Mouse (Mus musculus) lung, postnatal 0 days (tissue): ENCODE measurements around the gene Stmn1. TPM values are rescaled to one million over a fixed set of nuclear protein-coding genes. Genes with fewer than 3 reads are reported as not detected.

Experiments used
- ATAC-seq: fragments of 200-750 bp; cut with Nextera tagmentation; 2 replicates; pipeline ENCODE4 v1.8.0; 2017; ENCODE audit warnings: moderate library complexity
- DNase-seq: peaks from one replicate; pipeline ENCODE4 v3.0.0-alpha.2; 2016; ENCODE audit warnings: low spot score
- H3K27ac ChIP-seq: fragments of 300-500 bp; sonication (generic); 2 replicates; pipeline ENCODE4 v1.5.1; 2014; ENCODE audit warnings: antibody characterized with exemption, mild to moderate bottlenecking, low read length, mixed read lengths
- H3K27me3 ChIP-seq: fragments of 300-500 bp; sonication (generic); replicated peaks from 2 replicates; pipeline ENCODE4 v1.6.1; 2014; ENCODE audit warnings: low read length, mixed read lengths; ENCODE audit not compliant: insufficient read depth
- H3K36me3 ChIP-seq: fragments of 300-500 bp; sonication (generic); 2 replicates; pipeline ENCODE4 v1.6.1; 2014; ENCODE audit warnings: low read length, mixed read lengths; ENCODE audit not compliant: insufficient read depth
- H3K4me1 ChIP-seq: fragments of 300-500 bp; sonication (generic); 2 replicates; pipeline ENCODE4 v1.6.1; 2014; ENCODE audit warnings: antibody characterized with exemption, low read depth, low read length, mixed read lengths; ENCODE audit not compliant: insufficient read depth
- H3K4me2 ChIP-seq: fragments of 300-500 bp; sonication (generic); replicated peaks from 2 replicates; pipeline ENCODE4 v1.6.1; 2014; ENCODE audit warnings: low read depth, mild to moderate bottlenecking, low read length, moderate library complexity, mixed read lengths
- H3K4me3 ChIP-seq: fragments of 300-500 bp; sonication (generic); 2 replicates; pipeline ENCODE4 v1.5.1; 2014; ENCODE audit warnings: low read depth, low read length
- H3K9ac ChIP-seq: fragments of 300-500 bp; sonication (generic); replicated peaks from 2 replicates; pipeline ENCODE4 v1.6.1; 2014; ENCODE audit warnings: low read depth, mild to moderate bottlenecking
- H3K9me3 ChIP-seq: fragments of 300-500 bp; sonication (generic); 2 replicates; pipeline ENCODE4 v1.6.1; 2016; ENCODE audit warnings: low read length, mixed read lengths
- CTCF ChIP-seq: IDR thresholded peaks from 2 replicates; pipeline ENCODE4 v1.5.1; 2016; ENCODE audit warnings: antibody characterized with exemption, mild to moderate bottlenecking
- EP300 ChIP-seq: IDR thresholded peaks from 2 replicates; pipeline ENCODE4 v1.6.1; 2016; ENCODE audit warnings: antibody characterized with exemption, mild to moderate bottlenecking, control low read depth
- WGBS: fragments of 180-500 bp; shearing (Covaris S2); extraction: QIAGEN DNeasy Blood & Tissue Kit; methylation state at CpG from one replicate; pipeline ENCODE4 v1.1.7; 2014; 5-methylcytosine and 5-hydroxymethylcytosine counted together
- polyA plus RNA-seq: library from polyadenylated mRNA; unstranded; fragments of >200 nt; fragmentation: Nextera tagmentation; extraction: Ambion mirVana; gene quantifications from 2 replicates; pipeline ENCODE4 v1.2.1, GENCODE M21; 2015

Stmn1 gene
- polyA plus RNA-seq, 1 experiment from 2014 or later, result 260 TPM

DNA sequence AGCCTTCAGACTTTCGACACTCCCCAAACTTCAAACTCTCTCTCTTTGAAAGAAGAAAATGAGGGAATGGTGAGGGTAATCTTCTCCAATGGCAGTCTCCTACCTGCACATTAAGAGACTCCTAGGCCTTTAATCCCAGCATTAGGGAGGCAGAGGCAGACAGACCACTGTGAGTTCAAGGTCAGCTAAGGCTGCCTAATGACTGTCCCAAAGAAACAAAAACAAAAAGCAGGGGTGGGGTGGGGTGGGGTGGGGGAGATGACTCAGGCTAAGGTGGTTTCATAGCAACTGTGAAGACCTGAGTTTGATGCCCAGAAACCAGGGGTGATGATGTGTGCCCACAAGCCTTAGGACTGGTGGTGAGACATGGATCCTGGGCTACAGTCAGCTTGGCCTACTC is 22.6 kb upstream of the Stmn1 start:
- no peak overlapping the region for H3K4me3 ChIP-seq
- TF ChIP-seq CTCF (no peak), EP300 (no peak)
- no peaks in the 10 kb centered on the region for H3K9me3 ChIP-seq
- H3K27ac ChIP-seq, result no peak overlapping the region
- DNase-seq, result no peak
- 20% methylated on average over 1 of the region's 1 CpGs for WGBS
- H3K36me3 ChIP-seq, result no peaks in the 10 kb centered on the region
- H3K27me3 ChIP-seq, result no peaks in the 10 kb centered on the region
- no peaks in the 10 kb centered on the region for H3K4me1 ChIP-seq
- no peak for ATAC-seq
- H3K9ac ChIP-seq, result no peak overlapping the region
- no peak overlapping the region for H3K4me2 ChIP-seq

DNA sequence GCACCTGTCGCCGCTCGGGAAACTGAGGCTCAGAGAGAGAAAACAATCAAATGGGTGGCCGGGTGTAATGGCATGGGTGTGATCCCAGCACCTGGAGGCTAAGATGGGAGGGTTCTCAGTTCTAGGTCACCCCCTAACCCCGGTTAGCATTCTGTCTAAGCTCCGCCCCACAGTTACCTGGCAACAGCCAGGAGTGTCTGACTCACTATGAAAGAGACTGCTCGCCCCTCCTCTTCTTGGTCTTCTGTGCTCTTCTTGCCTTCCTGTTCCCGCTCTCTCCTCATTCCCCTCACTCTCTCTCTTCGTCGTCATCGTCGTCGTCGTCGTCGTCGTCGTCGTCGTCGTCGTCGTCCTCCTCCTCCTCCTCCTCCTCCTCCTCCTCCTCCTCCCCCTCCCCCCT is 20.2 kb upstream of the Stmn1 start:
- Histone ChIP-seq H3K36me3 (no peaks in the 10 kb centered on the region), H3K4me2 (0 out of 2 replicates have a peak overlapping the region, but pooled peaks have one; percentile 8), H3K4me1 (no peaks in the 10 kb centered on the region), H3K9ac (no peak overlapping the region), H3K27ac (no peak overlapping the region), H3K9me3 (no peaks in the 10 kb centered on the region), H3K27me3 (no peaks in the 10 kb centered on the region), H3K4me3 (no peak overlapping the region)
- WGBS, result 48% methylated on average over 18 of the region's 23 CpGs
- DNase-seq (peak; percentile 48), ATAC-seq (peak; percentile 62)
- TF ChIP-seq CTCF (no peak), EP300 (no peak)

DNA sequence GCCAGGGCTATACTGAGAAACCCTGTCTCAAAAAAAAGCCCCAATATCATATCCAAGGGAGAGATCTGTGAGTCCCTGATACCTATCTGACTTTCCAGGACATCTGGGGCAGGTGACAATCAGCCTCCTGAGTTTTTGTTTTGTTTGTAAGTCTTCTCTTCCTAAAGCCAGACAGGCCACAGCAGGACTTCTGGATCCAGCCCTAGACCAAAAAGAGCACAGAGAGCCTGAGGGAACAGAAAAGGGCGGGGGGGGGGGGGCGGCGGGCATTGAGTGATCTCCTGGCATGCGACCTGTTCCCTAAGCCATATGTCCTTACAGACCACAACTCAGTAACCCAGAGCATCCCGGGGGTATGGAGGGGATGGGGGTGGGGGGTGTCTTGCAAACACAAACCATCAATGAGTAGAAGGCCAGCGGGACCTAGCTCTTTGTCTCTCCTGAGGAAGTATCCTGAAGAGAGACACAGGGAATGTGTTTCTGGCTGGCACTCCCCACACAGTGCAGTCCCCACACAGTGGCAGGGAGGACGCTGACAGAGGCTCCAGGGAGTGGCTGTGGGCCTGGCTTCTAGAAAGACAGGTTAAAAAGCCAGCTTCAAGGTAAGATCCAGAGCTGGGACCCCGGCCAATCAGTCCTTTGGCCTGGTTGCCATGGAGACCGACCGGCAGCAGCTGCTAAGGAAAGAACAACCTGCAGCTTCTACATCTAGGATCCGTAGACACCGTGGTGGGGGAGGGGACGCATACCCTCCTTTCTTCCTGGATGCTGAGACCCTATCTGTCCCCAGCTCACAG is 18.3 kb upstream of the Stmn1 start:
- Histone ChIP-seq H3K4me1 (no peaks in the 10 kb centered on the region), H3K27ac (no peak overlapping the region), H3K4me3 (no peak overlapping the region), H3K36me3 (no peaks in the 10 kb centered on the region), H3K4me2 (no peak overlapping the region), H3K27me3 (peaks cover 9% of the 10 kb centered on the region; the same call in 1 of the 2 replicates), H3K9me3 (no peaks in the 10 kb centered on the region), H3K9ac (no peak overlapping the region)
- 50% methylated on average over 12 of the region's 13 CpGs for WGBS
- DNase-seq (no peak), ATAC-seq (no peak)
- TF ChIP-seq CTCF, result no peak
- no peak for TF ChIP-seq EP300

DNA sequence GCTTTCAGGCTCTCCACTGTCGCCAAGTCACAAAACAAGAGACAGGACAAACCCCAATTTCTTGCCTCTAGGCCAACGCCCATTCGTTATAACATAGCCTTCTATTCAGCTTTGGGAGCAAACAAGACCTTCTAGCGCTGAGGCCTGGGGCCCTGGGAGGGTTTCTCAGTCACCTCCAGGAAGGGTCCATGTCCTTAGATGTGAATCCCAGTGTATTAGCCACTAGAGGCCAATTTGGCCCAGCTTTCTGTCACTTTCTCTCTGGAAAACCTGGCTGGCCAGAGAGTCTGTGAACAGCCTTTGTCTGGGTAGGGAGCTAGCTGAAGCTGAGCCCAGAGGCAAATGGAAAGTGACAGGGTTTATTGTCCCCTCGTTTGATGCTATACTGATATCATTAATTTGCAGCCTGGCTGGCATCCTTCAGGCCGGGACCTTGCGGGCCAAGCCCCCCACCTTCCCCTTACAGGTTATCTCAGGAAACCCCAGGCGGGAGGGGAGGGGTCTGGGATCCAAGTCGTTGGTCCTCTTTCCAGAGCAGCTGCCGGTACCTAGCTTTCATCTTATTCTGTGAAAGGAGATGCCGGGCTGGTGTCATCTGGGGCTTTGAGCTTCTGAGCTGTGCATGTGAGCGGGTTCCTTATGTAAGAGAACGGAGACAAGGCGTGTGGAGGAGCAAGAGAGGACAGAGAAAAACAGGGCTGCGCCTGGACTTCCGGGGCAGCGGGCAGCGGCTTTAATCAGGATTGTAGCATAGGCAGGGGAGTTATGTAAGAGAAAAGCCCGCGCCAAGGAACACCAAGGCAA is 17.5 kb upstream of the Stmn1 start:
- no peaks in the 10 kb centered on the region for H3K9me3 ChIP-seq
- WGBS, result 30% methylated on average over 20 of the region's 20 CpGs
- H3K36me3 ChIP-seq, result no peaks in the 10 kb centered on the region
- TF ChIP-seq CTCF (no peak), EP300 (no peak)
- H3K27me3 ChIP-seq, result peaks cover 9% of the 10 kb centered on the region; the same call in 1 of the 2 replicates
- ATAC-seq (no peak), DNase-seq (no peak)
- H3K27ac ChIP-seq, result no peak overlapping the region
- 0 out of 2 replicates have a peak overlapping the region, but pooled peaks have one; percentile 14 for H3K4me2 ChIP-seq
- no peak overlapping the region for H3K4me3 ChIP-seq
- no peak overlapping the region for H3K9ac ChIP-seq
- H3K4me1 ChIP-seq, result no peaks in the 10 kb centered on the region

DNA sequence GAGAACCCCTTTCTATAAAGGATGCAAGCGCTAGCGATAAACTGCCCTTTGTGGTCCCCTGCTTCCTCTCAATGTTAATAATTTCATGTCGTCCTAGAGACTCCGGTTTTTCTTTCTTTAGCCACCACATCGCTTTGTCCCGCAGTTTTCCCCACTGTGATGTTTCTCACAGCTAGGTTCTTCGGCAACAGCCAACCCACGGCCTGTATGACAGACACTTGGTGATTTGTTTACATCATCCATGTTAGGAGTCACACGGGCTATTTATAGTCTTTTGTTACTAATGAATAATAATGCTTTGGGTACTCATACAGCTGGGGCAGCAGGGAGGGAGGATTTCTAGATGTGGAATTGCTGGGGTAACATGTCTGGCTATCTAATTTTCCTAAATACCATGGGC is 16.6 kb upstream of the Stmn1 start:
- Histone ChIP-seq H3K27me3 (peaks cover 9% of the 10 kb centered on the region; the same call in 1 of the 2 replicates), H3K9me3 (no peaks in the 10 kb centered on the region), H3K4me2 (0 out of 2 replicates have a peak overlapping the region, but pooled peaks have one; percentile 14), H3K4me1 (no peaks in the 10 kb centered on the region), H3K9ac (no peak overlapping the region), H3K36me3 (no peaks in the 10 kb centered on the region), H3K4me3 (no peak overlapping the region), H3K27ac (no peak overlapping the region)
- TF ChIP-seq EP300 (no peak), CTCF (no peak)
- DNase-seq, result peak; percentile 31
- 50% methylated on average over 9 of the region's 9 CpGs for WGBS
- no peak for ATAC-seq
